Mouse (Mus musculus) 3134 (cell line): ENCODE results near the gene Mmp9.
A peak's percentile ranks its signal among the peaks of the same experiment; 100 is the strongest.

Experiments used
- DNase-seq: peaks from one replicate; pipeline ENCODE4 v3.0.0-alpha.2; 2011; ENCODE audit warnings: low spot score; ENCODE audit not compliant: insufficient read length; ENCODE audit errors: extremely low read depth

Mmp9 gene

DNA sequence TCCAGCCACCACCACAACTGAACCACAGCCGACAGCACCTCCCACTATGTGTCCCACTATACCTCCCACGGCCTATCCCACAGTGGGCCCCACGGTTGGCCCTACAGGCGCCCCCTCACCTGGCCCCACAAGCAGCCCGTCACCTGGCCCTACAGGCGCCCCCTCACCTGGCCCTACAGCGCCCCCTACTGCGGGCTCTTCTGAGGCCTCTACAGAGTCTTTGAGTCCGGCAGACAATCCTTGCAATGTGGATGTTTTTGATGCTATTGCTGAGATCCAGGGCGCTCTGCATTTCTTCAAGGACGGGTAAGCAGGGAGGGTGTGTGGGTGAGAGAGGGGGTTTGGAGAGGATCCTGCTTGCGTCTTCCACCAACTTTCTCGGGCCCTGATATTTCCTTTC is 11.9 kb downstream of the Mmp9 start:
- DNase-seq: no peak

DNA sequence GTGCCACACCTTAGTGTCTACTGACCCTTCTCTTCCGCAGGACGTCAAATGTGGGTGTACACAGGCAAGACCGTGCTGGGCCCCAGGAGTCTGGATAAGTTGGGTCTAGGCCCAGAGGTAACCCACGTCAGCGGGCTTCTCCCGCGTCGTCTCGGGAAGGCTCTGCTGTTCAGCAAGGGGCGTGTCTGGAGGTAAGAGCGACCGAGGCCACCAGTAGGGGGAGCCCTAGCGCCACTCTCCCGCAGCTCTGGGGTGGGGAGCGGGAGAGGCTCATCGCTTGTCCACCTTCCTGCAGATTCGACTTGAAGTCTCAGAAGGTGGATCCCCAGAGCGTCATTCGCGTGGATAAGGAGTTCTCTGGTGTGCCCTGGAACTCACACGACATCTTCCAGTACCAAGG is 12.6 kb downstream of the Mmp9 start:
- DNase-seq: peak; percentile 74

DNA sequence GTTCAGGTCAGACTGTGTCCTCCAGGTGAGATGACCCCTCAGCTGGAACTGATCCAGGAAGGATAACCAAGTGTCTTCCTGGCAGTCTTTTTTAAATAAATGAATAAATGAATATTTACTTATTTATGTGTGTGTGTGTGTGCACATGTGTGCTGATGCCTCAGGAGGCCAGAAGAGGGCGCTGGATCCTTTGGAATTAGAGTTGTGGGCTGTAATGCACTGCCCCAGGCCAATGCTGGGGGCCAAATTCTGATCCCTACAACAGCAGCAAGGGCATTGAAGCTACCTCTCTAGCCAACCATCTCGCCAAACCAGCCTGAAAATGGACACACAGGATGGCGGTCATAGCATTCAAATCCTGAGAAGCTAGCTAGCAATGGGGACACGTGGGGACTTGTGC is 15.1 kb downstream of the Mmp9 start:
- no peak for DNase-seq

DNA sequence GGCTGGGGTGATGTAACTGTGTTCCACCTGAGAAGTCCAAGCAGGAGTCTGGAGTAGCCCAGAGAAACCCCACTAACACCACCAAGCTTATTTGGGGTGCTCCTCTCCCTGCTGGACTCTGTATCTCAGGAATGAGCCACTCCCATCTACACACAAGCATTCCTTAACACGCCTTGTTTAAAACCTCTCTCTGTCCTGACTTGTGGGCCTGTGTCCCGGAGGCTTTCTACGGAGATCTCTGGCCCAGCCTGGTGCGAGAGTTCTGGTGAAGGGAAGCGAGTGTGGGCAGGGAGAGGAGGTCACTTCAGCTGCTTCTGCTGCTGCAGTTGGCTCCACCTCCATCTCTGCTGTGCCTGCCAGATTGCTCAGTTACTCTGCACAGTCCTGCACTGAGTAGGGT is 15.6 kb downstream of the Mmp9 start:
- no peak for DNase-seq

DNA sequence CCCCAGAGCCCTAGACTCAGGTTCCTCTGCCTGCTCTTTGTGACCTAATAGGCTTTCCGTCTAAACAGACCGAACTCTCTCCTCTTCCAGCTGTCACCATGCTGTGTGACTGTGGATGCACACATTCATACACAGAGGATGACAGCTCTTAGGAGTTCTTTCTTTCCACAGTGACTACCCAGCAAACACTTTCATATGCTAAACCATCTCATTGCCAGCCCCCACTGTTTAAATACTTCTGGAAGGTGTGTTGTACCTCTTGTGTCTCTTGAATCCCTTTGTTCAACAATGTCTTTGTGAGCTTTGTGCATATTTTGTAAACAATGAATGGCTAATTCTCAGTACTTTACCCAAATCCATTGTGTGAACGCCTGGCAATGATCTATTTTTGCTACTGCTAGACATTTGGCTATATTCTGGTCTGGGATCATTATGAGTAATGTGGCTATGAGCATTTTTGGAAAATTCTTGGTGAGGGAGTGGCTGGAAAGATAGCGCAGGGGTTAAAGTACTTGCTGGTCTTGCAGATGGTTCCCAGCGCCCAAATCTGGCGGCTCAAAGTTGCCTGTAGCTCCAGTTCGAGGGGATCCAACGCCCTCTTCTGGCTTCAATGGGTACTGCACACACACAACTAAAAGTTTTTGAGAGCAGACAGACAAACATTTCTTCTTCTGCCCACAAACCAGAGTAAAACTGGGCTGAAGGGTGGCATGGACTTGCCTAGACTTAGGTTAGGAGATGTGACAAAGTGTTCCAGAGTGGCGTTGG is 17.2 kb downstream of the Mmp9 start:
- DNase-seq: no peak

DNA sequence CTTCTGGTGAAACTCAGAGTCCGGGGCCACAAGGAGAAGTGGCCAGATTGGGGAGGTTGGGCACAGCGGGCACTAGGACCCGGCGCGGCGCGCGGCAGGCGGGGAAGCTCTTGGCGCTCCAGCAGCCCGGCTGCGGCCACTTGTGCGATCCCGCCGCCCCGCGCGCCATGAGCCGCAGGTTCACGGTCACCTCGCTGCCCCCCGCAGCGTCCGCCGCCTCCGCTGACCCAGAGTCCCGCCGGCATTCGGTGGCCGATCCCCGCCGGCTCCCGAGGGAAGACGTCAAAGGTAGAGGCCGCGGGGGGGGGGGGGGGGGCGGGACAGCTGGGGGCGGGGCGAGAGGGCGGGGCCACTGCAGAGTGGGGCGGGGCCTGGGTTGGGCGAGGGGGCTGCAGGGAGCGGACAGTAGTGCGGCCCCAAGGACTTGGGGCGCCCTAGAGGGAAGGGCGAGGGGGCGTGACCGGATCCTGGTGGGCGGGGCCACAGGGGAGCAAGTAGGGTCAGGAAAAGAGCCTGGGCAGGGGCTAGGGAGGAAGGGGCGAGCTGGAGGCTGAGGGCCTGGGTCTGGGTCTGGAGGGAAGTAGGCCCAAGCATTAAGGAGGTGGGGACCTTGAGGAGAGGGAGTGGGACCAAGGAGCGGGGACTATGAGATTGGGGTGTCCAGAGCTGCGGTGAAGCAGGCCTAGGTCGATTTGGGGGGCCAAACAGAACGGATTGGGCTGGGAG is 20.3 kb downstream of the Mmp9 start, which contains the start of gene Slc12a5:
Slc12a5 (plus strand) TSS at position 87 of the 726 bp plus-strand sequence.
- DNase-seq: no peak

DNA sequence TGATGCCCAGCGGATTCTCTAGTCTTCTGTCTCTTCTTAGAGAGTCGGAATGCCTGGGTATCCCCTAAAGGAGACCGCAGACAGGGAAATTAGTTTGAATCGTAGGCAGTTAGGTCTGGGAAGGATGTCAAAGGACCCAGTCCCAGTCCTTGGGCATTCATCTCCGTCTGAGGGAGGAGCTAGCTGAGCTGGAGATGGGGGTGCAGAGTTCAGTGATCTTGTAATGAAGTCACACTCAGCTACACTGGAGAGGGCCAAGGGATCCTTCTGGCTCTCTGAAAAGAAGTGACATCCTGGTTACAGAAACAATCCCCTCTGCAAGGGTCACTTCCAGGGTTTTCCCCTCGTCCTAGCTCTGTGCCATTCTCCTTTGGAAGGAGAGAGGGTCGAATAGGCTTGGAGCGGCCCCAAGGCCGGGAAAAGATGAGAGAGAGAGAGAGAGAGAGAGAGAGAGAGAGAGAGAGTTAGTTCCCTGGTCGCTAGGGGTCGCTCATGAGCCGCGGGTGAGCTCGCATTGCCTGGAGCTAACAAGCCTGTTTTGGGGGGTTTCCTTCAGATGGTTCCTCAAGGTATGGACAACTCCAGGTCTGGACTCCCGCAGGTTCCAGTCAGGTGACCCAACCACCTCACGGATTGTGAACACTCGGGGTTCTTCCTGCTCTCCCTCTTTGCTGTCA is 21.1 kb downstream of the Mmp9 start:
- DNase-seq: no peak

DNA sequence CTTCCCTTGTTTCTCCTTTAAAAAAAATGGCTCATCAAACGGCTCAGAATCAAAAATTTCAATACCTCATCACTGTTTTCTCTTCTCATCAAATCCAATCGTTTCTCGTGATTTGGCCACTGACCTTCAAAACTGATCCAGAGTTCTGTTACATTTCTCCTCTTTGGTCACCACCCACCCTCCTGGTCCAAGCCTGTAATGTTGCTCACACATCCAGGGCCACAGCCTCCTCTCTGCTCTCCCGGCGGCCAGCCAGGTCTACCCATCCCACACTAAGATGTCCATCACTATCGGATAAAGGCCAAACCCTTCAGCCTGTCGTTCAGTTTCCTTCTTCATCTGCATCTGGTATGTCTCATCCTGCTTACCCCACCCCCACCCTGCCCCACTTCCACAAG is 21.6 kb downstream of the Mmp9 start:
- DNase-seq: no peak

DNA sequence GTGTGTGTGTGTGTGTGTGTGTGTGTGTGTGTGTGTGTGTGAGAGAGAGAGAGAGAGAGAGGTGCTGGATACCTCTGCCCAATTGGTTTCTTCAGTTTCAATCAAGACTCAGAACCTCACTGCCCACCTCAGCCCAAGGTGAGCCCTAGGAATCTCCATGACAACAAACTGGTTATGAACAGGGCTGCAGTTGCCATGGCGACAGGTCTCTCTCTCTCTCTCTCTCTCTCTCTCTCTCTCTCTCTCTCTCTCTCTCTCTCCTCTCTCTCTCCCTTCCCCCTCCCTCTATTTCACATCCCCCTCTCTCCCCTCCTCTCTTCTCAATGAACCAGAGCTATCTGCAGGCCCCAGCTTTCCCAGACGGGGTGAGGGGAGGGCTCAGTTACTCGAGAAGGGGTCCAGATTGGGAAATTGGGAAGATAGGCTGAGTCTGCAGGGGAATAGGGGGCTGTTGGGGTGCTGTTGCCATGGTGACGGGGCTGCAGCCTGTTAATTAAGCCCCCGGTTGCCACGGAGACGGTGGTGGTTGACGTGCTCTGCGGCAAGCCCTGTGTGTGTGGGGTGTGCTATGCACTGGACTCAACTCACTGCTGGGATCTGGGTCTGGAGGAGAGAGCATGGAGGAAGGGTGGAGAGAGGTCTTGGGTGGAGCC is 23.8 kb downstream of the Mmp9 start:
- DNase-seq: no peak

DNA sequence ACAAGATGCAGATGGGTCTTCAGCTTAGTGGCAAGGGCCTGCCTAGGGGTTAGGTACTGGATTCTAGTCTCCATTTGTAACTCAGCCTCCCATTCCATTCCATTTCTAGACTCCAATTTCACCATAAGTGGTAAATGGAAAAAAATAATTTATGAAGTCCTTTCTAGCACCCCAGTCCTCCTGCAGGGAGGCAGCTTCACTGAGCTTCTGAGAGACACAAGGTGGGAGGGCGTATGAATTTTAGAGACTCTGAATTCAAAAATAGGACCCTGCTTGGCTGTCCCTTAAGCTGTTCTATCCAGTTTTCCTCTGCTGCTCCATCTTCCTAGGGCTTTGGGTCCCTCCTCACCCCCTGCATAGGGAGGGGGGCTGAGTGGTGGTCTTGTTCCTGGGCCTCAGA is 24.4 kb downstream of the Mmp9 start:
- no peak for DNase-seq

DNA sequence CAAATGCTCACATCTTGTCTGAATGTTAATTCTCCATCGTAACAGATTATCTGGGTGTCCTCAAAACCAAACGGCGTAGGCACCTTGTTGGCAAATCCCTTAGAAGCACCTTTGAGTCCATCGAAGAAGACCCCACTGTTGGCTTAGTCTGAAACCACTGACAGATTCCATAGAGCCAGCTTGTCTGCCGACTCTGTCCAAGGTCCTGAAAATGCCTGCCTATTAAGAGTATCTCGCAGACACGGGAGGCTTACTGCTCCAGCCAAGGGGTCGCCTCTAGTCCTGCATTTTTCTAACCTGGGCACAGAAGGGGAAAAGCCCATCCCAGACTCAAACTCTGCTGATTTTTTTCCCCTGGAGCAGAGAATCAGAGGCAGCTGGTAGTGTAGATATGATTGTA is 25.8 kb downstream of the Mmp9 start:
- no peak for DNase-seq

DNA sequence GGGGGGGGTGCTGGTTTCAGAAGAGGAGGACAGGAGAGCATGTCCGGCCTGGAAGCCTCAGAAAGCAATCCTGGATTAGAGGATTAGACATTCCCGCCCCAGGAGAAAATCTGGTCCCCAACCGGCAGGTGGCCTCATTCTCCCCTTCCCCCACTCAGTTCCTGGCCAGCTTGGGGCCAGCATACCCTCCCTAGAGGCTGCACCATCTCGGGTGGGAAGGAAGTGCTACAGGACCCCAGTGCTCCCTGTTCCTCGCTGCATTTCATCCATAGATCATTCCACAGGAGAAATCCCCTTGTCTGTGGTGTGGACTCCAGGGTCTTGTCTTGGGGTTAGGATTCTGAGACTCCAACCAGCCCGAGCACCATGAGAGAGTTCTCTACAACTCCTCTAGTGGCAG is 26.6 kb downstream of the Mmp9 start:
- DNase-seq: no peak

DNA sequence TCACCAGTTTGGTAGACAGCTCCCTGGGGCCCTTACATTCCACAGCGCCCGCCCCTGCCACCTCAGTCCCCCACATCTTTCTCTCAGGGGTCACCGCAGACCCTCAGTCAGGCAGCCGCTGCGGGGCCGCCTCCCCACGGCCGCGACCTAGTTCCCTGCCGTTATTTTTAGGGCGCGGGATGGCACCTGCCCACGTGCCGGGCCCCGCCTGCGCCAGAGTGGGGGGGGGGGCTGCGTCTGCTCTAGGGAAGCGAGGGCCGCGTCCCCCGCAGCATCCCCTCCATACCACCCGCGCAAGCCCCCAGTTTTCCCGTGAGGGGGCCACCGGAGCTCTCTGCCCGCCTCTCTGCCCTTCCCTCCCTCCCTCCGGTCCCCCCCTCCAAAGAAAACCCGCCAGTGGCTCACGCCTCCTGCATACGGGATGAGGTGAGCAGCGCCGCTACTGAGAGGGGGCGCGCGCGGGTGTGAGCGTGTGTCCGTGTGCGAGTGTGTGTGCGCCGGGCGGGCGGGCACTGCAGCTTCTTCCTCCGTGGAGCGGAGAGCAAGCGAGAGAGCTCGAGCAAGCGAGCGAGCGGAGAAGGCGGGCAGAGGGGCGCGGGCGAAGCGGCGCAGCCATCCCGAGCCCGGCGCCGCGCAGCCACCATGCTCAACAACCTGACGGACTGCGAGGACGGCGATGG is 27.3 kb downstream of the Mmp9 start:
- no peak for DNase-seq

DNA sequence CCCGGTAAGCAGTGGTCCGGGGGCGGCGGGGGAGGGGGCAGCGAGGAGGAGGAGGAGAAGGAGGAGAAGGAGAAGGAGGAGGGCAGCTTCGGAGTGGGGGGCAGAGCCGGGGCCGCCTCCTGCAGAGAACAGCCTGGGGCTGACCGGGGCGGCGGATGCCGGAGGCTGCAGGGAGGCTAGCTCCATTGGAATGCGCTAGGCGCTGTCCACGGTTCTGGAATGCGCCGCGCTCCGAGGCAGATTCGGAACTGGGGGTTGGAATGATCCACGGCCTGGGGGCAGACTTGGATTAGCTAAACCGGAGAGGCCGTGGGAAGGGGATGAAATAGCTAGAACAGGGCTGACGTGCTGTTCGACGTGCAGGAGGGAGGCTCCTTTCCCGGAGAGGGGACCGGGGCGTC is 27.9 kb downstream of the Mmp9 start:
- DNase-seq: no peak

DNA sequence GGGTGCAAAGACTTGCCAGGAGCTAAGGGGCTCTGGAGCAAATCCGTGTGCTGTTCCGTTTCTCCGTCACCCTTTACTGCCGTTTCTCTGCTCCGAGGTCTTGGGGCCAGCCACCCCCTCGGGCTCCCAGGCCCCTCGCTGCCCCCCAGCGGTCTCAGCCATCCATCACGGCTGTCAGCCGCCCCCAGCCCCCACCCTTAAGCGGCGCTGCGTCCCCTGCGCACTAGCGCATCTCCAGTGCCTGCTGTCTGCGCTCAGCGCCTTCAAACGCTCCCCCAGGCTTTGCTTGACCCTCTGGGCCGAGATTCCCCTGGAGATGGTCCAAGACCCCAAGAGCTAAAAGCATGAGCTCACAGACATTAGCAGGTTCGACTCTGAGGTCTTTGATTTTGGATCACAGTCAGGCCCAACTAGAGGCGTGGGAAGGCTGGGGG is 28.8 kb downstream of the Mmp9 start:
- no peak for DNase-seq

DNA sequence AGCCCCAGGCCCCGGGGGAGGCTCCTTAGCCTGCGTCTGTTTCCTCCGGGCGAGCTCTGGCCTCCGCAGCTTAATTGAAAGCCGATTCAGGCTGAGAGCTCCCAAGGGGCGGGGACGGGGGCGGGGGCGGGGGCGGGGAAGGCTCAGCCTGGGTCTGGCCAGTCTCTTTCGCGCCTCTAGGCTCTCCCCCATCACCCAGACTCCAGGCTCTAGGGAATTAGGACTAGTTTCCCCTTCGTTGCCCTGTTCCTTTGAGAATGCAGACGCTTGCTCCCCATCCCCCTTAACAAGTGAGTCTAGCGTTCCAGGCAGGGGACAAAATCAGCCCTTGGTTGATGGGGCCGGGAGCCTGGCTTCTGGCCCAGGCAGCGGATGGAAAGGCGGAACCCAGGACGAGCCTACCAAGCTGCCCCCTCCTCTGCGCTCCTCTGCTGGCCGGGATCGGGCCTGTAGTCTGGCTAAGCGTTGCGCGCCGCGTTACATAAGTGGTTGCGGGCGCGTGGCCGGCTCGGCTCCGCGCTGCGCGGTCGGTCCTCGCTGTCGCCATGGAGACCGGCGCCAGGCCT is 30.1 kb downstream of the Mmp9 start:
- no peak for DNase-seq

DNA sequence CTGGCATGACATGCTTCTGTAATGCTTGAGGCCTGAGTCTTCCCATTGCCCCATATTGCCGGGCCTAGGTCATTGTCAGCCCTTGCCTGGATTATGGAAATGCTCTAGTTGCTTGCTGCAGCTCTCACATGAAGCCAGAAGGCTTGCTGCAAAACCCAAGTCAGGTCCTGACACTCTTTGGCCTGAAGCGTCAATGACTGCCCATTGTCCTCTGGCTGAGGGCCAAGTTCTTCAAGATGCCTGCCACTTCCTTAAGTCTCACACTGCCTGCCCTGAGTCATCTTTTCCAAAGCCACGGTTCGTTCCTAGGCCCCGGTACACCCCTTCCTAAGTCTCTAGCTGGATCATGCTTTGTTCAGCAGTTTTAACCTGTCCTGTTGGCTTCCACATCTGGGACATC is 32.1 kb downstream of the Mmp9 start:
- DNase-seq: peak; percentile 72

DNA sequence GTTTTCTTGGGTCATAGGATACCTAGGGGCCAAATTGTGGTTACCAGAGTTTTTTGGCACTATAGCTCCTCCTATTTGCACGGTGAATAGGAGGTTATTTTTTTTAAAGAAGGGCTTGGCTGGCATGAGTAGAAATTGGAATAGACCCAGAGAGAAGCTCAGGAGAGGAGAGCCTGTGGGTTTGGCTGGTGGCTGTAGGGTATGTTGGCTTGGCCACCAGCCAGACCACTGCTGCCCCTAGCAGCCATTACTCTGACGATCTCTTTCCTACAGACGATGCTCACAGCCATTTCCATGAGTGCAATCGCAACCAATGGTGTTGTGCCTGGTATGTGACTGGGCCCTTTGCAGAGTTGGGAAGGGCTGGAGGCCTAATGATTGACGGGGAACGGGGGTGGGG is 35.0 kb downstream of the Mmp9 start:
- peak; percentile 57 for DNase-seq

DNA sequence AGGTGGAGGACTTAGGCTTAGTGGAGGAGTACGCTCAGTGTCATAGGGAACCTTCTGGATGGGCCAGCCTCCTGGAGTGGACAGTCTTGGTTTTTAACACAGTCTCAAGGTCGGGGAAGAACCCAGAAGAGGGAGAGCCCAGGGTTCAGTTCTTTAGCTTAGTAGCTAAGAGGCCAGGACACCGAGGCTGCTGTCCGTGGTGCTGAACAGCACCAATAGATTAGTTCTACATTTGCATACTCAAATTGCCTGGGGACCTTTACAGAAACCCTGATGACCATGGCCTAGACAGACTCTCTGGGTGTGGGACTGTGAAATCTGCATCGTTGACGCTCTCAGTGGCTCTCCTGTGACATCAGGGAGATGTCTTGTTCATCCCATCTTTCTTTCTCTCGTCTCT is 39.2 kb downstream of the Mmp9 start:
- no peak for DNase-seq

DNA sequence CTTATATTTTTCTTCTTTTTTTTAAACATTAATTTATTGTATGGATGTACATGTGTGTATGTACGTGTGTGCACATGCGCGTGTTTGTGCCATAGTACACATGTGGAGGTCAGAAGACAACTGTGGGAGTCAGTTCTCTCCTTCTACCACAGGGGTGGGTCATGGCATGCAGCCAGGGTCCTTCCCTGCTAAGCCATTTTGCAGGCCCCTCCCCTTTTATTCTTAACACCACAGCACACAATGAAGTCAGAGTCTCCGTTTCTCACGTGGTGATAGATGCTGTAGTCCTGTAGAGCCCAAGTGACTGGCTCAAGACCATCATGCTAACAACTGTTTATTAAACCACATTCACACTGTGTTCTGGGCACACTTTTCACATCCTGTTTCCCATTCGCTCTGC is 45.4 kb downstream of the Mmp9 start:
- DNase-seq: no peak
